Comparison of ENCODE assay signal across 12 mouse cellular contexts in the genomic region with DNA sequence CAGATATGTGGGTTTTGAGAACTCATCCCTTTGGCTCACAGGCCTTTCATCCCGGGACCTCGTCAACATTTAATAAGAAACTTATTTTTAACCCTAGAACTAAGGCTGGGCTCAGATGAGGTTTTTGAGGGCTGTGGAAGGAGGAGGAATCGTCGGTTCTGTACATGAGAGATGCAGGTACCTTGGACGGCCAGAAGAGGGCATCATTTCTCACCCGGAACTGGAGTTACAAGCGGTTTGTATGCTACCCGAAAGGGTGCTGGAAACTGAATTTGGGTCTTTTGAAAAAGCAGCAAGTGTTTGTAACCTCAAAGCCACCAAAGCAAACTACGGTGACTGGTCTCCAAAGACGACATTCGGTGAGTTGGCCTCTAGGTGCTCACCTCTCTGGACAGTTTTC. TPM values are rescaled to one million over a fixed set of nuclear protein-coding genes. Genes with fewer than 3 reads are reported as not detected.
A peak's percentile ranks its signal among the peaks of the same experiment; 100 is the strongest.
DNase-seq lines count a peak whose midpoint lies in the region; ATAC-seq and TF ChIP-seq lines count a peak whose summit lies in the region.
"Had no signal": no experiment of that assay in that cellular context is flagged by ENCODE, and none has a peak within 500 bp of the region (broad histone marks: within the 10 kb centered on the region; RNA-seq: fewer than 3 reads in every experiment).

No protein-coding gene starts in this region.

- H3K9ac ChIP-seq in heart, postnatal 0 days (replicated peaks; ENCODE audit: low read depth, low read length), result no peak overlapping the region
- H3K9ac ChIP-seq in heart, embryonic 11.5 days (ENCODE audit: low read depth, low read length), result no peak overlapping the region
- H3K9ac ChIP-seq: lung, embryonic 15.5 days; neural tube, embryonic 12.5 days had no signal

- ATAC-seq in heart, postnatal 0 days (ENCODE audit: insufficient read depth, low read depth), result no peak
- no peak for ATAC-seq in heart, embryonic 11.5 days (replicated peaks; ENCODE audit: insufficient number of reproducible peaks, low FRiP score, low TSS enrichment)

- TF ChIP-seq EP300 in heart, postnatal 0 days (IDR thresholded peaks at IDR 0.05; ENCODE audit: low read depth), result no peak

- TF ChIP-seq POLR2A in testis, adult 2 months (IDR thresholded peaks at IDR 0.05; ENCODE audit: control insufficient read depth, low read depth, low read length), result no peak
- TF ChIP-seq POLR2A in cortical plate, adult 2 months (IDR thresholded peaks at IDR 0.05; ENCODE audit: extremely low read depth, insufficient read depth, low read length), result no peak

- no peak overlapping the region for H3K4me3 ChIP-seq in heart, postnatal 0 days (ENCODE audit: low read depth, low read length)
- H3K4me3 ChIP-seq in heart, embryonic 11.5 days (ENCODE audit: low read depth, low read length), result no peak overlapping the region
- no peak overlapping the region; the same call in 1 of the 2 replicates for H3K4me3 ChIP-seq in testis, adult 2 months (ENCODE audit: control insufficient read depth, low read depth, low read length)
- H3K4me3 ChIP-seq in cortical plate, adult 2 months (ENCODE audit: insufficient read depth, low read length), result no peak overlapping the region
- H3K4me3 ChIP-seq: lung, embryonic 15.5 days; neural tube, embryonic 12.5 days had no signal

- no peak overlapping the region for H3K27ac ChIP-seq in heart, postnatal 0 days (ENCODE audit: low read depth)
- no peak overlapping the region for H3K27ac ChIP-seq in heart, embryonic 11.5 days (ENCODE audit: low read depth, low read length)
- no peak overlapping the region for H3K27ac ChIP-seq in testis, adult 2 months (ENCODE audit: control insufficient read depth, insufficient read depth, low read depth, low read length)
- H3K27ac ChIP-seq in cortical plate, adult 2 months (ENCODE audit: insufficient read depth, low read length), result no peak overlapping the region
- H3K27ac ChIP-seq: lung, embryonic 15.5 days; neural tube, embryonic 12.5 days had no signal

- H3K9me3 ChIP-seq in heart, postnatal 0 days (replicated peaks; ENCODE audit: control insufficient read depth, low read length), result no peaks in the 10 kb centered on the region
- H3K9me3 ChIP-seq in heart, embryonic 11.5 days (replicated peaks; ENCODE audit: control insufficient read depth, low read length), result no peaks in the 10 kb centered on the region
- H3K9me3 ChIP-seq: lung, embryonic 15.5 days; neural tube, embryonic 12.5 days had no signal

- H3K4me2 ChIP-seq in heart, postnatal 0 days (ENCODE audit: low read depth, low read length), result no peak overlapping the region
- no peak overlapping the region for H3K4me2 ChIP-seq in heart, embryonic 11.5 days
- H3K4me2 ChIP-seq: lung, embryonic 15.5 days; neural tube, embryonic 12.5 days had no signal

- H3K4me1 ChIP-seq in heart, postnatal 0 days (ENCODE audit: control insufficient read depth, insufficient read depth), result peaks cover 7% of the 10 kb centered on the region
- peaks cover 6% of the 10 kb centered on the region for H3K4me1 ChIP-seq in heart, embryonic 11.5 days (ENCODE audit: control insufficient read depth, insufficient read depth, low read length)
- H3K4me1 ChIP-seq in testis, adult 2 months (ENCODE audit: control insufficient read depth, insufficient read depth, low read length), result peaks cover 3% of the 10 kb centered on the region; the same call in 1 of the 2 replicates
- H3K4me1 ChIP-seq in cortical plate, adult 2 months (ENCODE audit: control insufficient read depth, insufficient read depth, low read length), result 0 out of 2 replicates have a peak, but pooled peaks cover 1% of the 10 kb centered on the region

- H3K36me3 ChIP-seq in heart, postnatal 0 days (replicated peaks; ENCODE audit: control insufficient read depth, insufficient read depth, low read length), result no peaks in the 10 kb centered on the region
- no peaks in the 10 kb centered on the region for H3K36me3 ChIP-seq in heart, embryonic 11.5 days (ENCODE audit: control insufficient read depth, insufficient read depth, low read length)
- no peaks in the 10 kb centered on the region for H3K36me3 ChIP-seq in testis, adult 2 months (ENCODE audit: control insufficient read depth, insufficient read depth, low read length)
- H3K36me3 ChIP-seq: lung, embryonic 15.5 days; neural tube, embryonic 12.5 days had no signal

- no peaks in the 10 kb centered on the region for H3K27me3 ChIP-seq in heart, postnatal 0 days (ENCODE audit: control insufficient read depth, insufficient read depth, low read length)
- no peaks in the 10 kb centered on the region for H3K27me3 ChIP-seq in heart, embryonic 11.5 days (ENCODE audit: control insufficient read depth, insufficient read depth, low read length)
- no peaks in the 10 kb centered on the region for H3K27me3 ChIP-seq in testis, adult 2 months (ENCODE audit: control insufficient read depth, insufficient read depth, low read length)
- H3K27me3 ChIP-seq: lung, embryonic 15.5 days; neural tube, embryonic 12.5 days had no signal

- WGBS in heart, postnatal 0 days, result 59% methylated on average over 11 of the region's 11 CpGs
- 45% methylated on average over 11 of the region's 11 CpGs for WGBS in heart, embryonic 11.5 days (ENCODE audit: insufficient replicate concordance)

- no peak for DNase-seq in heart, postnatal 0 days (ENCODE audit: low spot score)
- DNase-seq in testis, postnatal 10 days (ENCODE audit: low spot score), result no peak
- peak; percentile 40 for DNase-seq in thymus, postnatal 4 days
- no peak for DNase-seq in MN1 (ENCODE audit: low spot score)
- DNase-seq in adrenal gland, postnatal 10 days, result no peak
- DNase-seq: cerebellum, adult 9-11 months; layer of hippocampus, adult 9-11 months had no signal

- TF ChIP-seq CTCF in heart, postnatal 0 days (IDR thresholded peaks at IDR 0.05; ENCODE audit: low read depth), result peak; percentile 18
- peak; percentile 57; the same call in 1 of the 2 replicates for TF ChIP-seq CTCF in testis, adult 2 months (IDR thresholded peaks at IDR 0.05; ENCODE audit: control insufficient read depth, insufficient read depth, insufficient replicate concordance, low read depth, low read length)
- TF ChIP-seq CTCF in cortical plate, adult 2 months (IDR thresholded peaks at IDR 0.05; ENCODE audit: extremely low read depth, insufficient read depth, low read length), result 0 out of 2 replicates have a peak, but pooled peaks have one; percentile 10

RNA-seq across cellular contexts. Expression of a gene that starts 24.9 kb away (rescaled TPM):
- 182 and 204 TPM in 2 replicates for total RNA-seq in heart, postnatal 0 days (2014; rRNA removed; ENCODE audit: low replicate concordance)
- polyA plus RNA-seq in heart, postnatal 0 days (2015; fragmentation: Nextera tagmentation; extraction: Ambion mirVana), result 72.3 and 80.6 TPM in 2 replicates
- 96.3 and 107 TPM in 2 replicates for polyA plus RNA-seq in heart, embryonic 11.5 days (2014; fragmentation: Nextera tagmentation; extraction: Ambion mirVana)
- 40.1 and 44.9 TPM in 2 replicates for polyA plus RNA-seq in testis, adult 2 months (2012; rRNA removed)
- polyA plus RNA-seq in cortical plate, adult 2 months (2012; rRNA removed), result 111 and 123 TPM in 2 replicates
- total RNA-seq in adrenal gland, postnatal 10 days (2021), result 100 to 1,000 TPM in 1 of 2 experiments, 10 to 100 TPM in 1; 95.1 to 114 TPM
